Mouse (Mus musculus) megakaryocyte, embryonic 14.5 days (primary cell): ENCODE data around the gene Cald1.

ENCODE experiments used
- FLI1 ChIP-seq: IDR thresholded peaks from 2 replicates; pipeline ENCODE4 v1.6.1; 2012; ENCODE audit warnings: low read length, inconsistent platforms, mixed read lengths
- GATA1 ChIP-seq: IDR thresholded peaks from 3 replicates; pipeline ENCODE4 v1.6.1; 2012; ENCODE audit warnings: mixed read lengths, low read length, inconsistent platforms, borderline replicate concordance

DNA sequence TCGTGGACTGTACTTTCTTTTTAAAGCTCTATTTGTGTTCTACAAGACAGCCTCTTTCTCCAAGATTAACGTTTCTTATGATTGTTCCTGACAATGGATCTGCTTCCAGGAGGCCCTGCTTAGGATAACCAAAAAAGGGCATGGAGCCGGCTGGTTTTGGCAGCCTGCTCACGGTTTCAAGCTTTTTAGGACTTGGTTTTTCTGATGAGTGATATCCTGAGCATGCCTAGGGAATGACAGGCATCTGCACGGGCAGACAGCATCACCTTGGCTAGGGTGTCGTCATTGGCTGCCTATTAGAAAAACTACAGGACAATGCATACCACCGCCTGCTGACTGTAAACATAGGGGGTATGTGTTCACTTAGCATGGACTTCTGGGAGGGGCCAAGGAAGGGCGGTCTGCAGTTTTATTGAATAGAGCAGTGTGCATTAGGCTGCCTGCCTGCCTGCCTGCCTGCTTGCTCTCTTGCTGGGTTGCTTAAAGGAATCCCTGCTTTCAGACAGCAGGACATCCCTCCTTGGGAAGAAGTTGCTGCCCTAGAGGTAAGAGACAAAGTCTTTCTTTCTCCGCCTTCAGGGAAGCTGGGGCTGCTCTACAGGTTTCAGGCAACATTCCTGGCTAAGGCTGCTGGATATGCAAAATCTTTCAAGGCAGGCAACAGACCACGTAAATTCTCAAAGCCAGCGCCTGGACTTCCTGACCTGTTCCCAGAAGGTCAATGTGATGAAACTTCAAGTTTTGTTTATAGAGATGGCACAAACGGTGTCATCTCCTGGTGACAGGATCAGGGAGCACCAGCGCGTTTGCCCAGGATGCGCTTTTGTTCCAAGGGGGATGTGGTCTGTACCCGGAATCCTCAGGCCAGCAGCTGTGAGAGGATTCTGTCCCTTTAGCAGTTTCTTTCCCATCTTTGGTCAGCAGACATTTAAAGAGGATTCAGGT, at the start of gene Cald1:
- no peak for TF ChIP-seq FLI1
- no peak for TF ChIP-seq GATA1
